Mouse (Mus musculus): Measurements from ENCODE around the gene Aebp2. TPM values are rescaled to one million over a fixed set of nuclear protein-coding genes. Genes with fewer than 3 reads are reported as not detected.
"Not testable (repeated sequence)": the region's sequence is repeated elsewhere in the genome, so short reads cannot be mapped to it uniquely, and the experiment has no call there.

Aebp2 gene
- total RNA-seq, 2 experiments from 2014 or later, result 40.6 to 41.7 TPM

DNA sequence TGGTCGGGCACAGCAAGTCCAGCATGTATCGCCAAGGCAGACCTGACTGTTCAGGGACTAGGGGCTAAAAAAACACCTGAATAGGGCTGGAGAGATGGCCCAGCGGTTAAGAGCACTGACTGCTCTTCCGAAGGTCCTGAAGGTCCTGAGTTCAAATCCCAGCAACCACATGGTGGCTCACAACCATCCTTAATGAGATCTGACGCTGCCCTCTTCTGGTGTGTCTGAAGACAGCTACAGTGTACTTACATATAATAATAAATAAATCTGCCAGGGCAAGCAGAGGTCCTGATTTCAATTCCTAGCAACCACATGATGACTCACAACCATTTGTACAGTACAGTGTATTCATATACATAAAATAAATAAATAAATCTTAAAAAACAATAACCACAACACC lies 17.3 kb upstream of the Aebp2 start:
- intact Hi-C loops (cut with DNase I); DNase-seq: not testable (repeated sequence)

DNA sequence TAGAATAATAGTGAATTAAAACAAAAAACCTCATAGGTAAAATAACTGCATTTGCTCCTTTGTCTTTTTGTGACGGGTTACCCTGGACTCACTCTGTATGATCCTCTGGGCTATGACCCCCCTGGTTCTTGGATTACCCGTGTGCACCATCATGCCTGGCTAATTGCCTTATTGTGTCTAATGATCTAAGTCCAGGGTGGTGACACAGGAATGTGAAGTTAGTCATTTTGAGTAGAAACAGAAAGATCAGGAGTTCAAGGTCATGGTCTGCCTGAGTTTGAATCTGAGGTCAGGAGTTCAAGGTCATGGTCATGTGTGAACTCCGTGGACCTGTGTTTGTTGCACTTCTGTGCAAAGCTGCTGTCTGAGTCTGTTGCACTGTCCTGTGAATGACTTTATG lies 16.7 kb upstream of the Aebp2 start:
- intact Hi-C loops (cut with DNase I), result no loop called here
- DNase-seq, result no peak

DNA sequence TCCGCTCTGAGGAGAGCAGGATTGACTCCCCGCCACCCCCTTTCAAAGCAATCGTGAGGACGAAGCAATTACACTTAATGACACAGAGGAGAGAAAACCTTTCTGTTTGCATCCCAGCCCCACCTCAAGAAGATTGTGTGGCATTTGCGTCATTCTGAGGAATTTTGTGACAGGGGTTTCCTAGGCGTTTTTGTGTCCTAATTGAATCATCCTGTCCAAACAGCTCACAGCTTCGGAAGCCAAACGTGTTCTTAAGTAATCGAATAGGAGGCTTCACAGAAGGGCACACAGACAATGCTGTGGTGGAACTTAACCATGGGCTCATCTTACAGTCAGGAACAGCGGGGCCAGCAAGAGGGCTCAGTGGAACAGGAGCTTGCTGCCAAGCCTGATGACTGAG lies 15.9 kb upstream of the Aebp2 start:
- intact Hi-C loops (cut with DNase I), result no loop called here

DNA sequence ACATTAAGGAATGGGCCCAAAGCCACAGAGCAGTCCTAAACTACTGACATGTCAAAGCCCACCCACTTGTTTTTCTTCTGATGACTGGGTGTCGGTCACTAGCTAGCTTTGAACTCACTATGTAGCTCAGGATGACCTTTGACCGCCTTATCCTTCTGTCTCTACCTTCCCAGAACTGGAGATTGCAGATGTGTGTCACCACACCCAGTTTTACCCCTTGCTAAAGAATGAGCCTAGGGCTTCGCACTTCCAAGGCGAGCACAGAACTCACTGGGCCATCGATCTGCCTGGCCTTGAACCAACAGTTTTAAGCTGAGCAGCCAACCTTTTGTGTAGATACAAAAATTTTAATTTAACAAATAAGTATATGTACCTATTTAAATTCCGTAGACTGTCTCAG lies 13.8 kb upstream of the Aebp2 start:
- intact Hi-C loops (cut with DNase I), result no loop called here
- no peak for DNase-seq

More for the DNA sequence above, 15.9 kb upstream of the Aebp2 start:
- DNase-seq, result no peak

DNA sequence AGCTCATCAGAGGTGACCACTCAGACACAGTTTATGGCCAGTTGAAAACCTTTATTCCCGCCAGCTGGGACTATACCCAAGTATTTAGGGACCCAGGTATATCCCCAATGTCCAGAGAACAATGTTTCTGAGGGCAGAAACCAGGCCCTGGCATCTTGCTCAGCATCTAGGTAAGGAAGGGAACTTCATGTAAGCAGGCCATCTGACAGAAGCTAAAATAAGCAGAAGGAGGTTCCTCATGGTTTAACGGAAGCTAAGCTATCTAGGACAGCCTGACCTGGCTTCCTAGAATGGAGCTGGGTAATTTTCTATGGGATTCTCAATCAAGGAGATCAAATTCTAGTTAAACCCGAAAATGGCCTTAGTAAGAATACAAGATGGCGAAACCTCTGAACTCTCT lies 12.9 kb upstream of the Aebp2 start:
- intact Hi-C loops (cut with DNase I), result no loop called here
- no peak for DNase-seq

DNA sequence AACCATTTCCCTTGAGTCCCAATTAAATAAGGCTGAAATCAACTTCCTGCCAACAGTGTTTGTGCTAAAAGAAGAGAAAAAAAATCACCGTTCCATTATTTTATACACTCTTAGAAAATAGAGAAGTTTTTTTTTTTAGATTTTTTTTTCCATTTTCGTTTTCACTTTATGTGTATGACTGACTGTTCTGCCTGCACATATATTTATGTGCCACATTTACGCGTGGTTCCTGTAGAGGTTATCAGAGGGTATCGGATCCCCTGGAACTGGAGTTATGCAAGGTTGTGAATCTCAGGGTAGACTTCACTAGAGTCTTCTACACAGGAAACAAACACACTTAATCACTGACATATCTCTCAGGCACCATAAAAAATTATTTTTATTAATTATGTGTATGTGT lies 12.3 kb upstream of the Aebp2 start:
- no peak for DNase-seq
- intact Hi-C loops (cut with DNase I), result no loop called here

DNA sequence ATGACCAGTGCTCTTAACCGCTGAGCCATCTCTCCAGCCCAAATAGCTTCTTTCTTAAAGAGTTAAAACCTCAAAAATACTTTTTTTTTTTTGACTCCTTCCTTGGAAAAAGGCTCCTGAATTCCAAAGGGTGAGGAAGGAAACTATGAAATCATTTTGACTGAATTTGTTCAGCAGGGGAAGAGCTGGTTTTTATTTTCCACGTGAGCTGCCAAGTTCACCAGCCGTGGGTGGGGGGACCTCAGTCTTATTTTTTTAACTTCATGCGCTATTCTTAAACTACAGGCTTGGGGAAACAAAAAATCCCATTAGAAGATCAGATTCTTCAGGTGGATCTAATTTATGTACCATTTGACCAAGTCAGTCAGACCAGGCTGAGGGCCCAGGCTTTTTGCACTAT lies 11.2 kb upstream of the Aebp2 start:
- no peak for DNase-seq
- intact Hi-C loops (cut with DNase I), result no loop called here

DNA sequence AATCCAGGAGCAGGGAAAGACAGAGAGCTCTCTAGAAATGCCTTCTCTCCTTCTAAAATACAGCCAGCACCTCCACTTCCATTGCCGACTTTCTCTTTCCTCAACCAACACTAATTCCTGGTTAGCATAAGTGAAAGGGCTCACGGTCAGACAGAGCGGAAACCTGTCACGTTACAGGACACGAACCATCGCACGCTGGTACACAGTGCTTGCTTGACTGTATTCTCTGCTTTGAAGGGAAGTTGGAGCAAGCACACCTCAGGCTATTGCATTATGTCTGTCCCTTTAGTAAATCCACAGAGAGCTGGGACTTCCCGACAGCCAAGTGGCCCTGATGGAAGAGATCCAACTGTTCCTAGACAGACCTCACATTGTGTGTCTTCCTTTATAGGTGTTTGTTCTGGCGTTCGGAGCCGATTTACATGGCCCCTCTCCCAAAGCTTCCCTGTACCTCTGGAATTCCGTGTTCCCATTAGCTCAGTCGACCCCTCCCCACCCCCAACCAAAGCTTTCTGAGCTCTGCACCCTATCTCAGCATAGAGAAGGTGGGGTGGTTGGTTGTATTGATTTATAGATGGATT lies 10.5 kb upstream of the Aebp2 start:
- no peak for DNase-seq
- intact Hi-C loops (cut with DNase I), result no loop called here

DNA sequence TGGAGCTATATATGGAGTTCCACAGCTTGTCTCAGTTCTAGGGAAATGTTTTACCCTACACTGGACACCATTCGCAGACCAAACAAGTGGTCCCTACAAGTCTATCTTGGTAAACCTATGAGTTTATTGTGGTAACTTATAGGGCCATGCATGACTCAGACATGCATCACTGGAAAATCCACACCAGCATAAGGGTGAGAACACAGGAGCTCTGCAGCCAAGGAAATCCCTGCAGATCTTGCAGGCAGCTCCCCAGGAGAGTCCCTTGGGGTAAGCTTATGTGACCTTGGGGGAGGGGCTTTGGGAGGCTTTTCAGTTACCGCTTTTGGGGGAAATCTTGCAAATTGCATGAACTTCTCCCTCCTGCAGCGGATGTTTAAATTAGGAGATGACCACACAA lies 8.6 kb upstream of the Aebp2 start:
- intact Hi-C loops (cut with DNase I), result no loop called here
- no peak for DNase-seq

DNA sequence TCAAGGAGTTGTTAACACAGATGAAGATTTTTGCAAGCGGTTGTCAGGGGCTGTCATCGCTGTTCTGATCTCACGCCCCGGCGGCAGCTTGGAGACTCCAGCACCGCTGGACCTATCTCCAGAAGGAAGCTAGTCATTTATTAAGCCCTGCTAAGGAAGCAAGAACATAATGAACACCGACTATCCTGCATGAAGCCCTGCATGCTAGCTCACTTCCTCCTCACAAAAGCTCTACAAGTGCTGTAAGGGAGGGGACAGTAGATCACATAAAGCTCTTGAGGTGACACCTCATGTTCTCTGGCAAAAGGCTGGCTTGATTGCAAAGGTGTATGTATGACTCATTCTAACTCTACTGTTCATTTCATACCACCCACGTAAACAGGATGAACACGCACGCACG lies 7.8 kb upstream of the Aebp2 start:
- intact Hi-C loops (cut with DNase I), result no loop called here
- DNase-seq, result no peak

DNA sequence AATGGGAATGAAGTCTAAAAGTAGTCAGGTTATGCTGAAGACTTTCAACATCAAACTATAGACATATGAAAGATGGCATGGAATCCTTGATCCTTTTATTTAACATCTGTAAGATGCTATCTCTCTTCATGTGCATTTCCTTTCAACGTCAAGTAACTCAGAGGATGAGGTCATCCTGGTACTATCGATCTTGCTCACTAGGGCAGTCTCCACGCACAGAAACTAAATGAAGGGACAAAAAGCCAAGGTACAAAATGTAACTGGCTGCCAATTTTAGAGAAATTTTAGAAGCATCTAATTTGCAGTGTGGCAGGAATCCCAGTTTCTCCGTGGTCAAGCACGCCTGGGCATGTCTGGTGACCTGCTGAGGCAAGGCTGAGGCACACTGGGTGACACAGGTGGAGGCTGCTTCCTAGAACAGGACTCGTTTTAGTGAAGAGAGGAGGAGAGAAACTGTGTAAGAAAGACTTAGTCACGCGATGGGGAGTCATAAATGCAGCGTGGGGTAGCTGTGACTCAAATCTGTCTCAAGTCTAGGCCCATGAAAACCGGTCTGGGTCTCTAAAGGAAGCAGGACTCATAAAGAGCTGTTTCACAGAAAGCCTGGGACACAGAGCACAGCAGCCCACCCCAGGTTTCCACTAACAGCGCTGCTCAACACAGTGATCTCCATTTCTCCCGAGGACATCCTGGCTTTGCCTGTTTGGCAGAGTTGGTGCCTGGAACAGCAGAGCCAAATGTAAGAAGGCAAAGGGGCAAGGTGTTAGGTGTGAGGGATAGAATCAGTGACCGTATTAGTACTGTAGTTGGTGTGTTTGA lies 1.7 kb upstream of the Aebp2 start:
- intact Hi-C loops (cut with DNase I), result no loop called here
- no peak for DNase-seq

DNA sequence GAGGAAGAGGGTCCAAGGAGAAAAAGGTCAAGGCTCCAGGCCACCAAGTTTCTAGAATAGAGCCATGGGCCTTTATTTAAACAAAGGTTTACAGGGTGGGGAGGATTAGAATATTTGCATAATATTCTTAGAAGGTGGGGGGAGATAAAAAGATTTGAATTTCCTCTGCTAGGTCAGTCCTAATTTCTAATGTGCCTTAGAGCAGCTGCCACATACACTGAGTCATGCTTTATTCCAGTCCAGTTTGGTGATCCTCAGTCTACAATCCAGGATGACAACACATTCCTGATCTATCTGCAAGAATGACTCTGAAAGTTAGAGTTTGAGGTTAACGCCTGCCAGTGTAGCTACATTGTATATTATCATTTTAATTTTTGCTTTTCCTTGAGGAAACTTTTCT lies 841 bp upstream of the Aebp2 start:
- DNase-seq, result no peak
- intact Hi-C loops (cut with DNase I), result no loop called here

DNA sequence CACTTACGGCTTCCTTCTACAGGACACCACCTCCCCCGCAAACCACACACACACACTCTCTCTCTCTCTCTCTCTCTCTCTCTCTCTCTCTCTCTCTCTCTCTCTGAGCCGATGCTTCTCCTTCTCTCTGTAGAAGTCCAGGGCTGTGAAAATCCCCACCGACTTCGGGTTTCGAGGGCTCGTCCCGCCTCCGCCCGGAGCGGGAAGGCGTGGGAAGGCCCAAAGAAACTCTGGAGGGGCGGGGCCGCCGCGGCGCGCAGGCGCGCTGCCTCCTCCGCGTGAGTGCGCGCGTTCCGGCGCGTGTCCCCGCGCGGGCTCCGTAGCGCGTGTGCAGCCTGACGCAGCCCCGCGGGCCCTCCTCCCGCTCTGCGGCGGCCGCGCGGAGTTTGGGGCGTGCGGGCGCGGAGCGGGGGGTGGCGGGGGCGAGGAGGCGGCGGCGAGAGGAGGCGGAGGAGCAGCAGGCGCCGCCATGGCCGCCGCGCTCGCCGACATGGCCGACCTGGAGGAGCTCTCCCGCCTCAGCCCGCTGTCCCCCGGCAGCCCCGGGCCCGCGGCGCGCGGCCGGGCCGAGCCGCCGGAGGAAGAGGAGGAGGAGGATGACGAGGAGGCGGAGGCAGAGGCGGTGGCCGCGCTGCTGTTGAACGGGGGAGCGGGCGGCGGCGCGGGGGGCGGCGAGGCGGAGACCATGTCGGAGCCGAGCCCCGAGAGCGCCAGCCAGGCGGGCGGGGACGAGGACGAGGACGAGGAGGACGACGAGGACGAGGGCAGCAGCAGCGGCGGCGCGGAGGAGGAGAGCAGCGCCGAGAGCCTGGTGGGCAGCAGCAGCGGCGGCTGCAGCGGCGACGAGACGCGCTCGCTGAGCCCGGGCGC lies 998 bp downstream of the Aebp2 start:
- intact Hi-C loops (cut with DNase I), result no loop called here

DNA sequence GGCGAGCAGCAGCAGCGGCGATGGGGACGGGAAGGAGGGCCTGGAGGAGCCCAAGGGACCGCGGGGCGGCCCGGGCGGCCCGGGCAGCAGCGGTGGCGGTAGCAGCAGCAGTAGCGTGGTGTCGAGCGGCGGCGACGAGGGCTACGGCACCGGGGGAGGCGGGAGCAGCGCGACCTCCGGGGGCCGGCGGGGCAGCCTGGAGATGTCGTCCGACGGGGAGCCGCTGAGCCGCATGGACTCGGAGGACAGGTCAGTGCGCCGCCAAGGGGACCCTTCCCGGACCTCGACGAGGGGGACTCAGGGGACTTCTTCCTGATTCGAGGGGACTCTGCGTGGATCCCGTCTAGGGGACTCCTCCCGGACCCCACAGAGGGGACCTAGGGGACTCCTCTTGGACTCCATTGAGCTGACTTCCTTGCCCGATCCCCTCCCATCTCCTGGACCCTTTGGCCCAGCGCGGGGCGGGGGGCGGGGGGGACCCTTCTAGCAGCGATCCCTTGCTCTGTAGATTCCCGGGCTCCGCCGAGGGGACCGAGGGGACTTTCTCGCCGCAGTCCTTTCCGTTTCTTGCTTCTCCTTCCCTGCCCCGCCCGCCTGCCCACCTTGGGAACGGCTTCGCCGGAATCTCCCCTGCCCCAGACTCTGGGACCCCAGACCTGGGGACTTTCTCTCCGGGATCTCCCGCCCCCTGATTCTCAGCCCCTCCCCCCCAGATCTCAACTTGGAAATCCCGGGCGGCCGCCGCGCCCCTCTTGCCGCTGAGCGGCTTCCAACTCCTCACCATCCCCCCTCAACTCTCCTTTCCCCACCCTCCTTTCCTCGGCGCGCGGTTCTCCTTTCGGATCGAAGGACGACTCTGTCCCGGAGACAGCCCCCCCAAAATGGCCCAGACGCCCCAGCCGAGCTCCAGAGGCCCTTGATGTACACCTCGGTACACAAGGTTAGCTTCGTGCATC lies 1.9 kb downstream of the Aebp2 start:
- intact Hi-C loops (cut with DNase I), result no loop called here
- DNase-seq, result peak; percentile 50 to 54

More for the DNA sequence above, 998 bp downstream of the Aebp2 start:
- DNase-seq, result peak; percentile 96 to 99

DNA sequence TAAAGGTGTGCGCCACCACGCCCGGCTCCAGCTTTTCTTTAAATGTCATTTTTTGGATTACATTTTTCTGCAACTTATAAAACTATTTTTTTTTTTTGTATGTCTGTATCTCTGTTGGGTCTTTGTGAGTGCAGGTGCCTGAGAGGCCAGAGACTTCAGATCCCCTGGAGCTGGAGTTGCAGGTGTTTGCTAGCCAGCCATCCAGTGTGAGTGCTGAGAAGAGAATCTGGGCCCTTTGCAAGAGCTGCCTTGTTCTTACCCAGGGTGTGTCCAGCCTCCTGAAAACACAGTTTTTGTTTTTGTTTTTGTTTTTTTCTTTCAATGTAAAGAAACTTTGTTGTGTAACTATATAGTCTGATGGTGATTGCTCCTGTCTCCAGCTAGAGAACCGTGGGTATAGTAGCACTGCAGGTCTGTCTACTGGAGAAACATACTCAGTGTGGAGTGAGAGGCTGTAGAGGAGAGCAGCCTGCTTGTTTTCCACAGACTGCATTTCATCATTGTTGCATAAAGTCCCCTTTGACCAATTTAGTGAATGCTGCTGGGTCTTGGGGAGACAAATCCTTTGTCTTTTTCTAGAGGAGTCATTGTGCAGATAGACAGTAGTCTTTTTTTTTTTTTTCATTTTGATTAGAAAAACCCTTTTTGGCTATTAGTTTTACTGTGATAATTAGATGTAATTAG lies 6.9 kb downstream of the Aebp2 start:
- DNase-seq, result no peak
- intact Hi-C loops (cut with DNase I), result no loop called here

DNA sequence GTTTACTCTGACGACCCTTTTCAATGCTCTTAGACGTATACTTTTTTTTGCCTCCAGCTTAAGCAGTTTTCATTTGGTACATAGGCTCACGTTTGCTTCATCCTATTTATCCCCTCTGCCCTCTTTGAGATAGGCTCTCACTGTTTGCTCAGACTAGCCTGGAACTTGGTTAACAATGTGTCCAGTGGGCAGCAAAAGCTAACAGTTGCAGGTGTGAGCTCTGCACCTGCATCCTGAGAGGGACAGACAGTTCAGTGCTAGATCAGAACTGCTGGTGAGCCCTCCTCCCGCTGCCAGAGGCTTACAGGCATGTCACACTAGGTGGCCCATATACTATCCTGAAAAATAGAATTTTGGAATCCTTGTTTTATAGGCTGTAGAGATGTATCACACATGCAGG lies 7.8 kb downstream of the Aebp2 start:
- no peak for DNase-seq
- intact Hi-C loops (cut with DNase I), result no loop called here

DNA sequence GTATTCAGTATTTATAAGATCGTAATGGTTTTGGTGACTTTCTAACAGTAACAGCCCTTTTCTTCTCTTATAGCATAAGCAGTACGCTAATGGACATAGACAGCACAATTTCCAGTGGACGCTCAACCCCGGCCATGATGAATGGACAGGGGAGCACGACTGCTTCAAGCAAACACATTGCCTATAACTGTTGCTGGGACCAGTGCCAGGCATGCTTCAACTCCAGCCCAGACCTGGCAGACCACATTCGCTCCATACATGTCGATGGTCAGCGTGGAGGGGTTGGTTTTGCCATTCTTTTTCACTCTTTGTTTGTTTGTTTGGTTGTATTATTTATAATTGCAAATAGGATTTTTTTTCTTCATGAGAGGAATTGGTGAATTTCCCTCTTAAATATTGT lies 11.2 kb downstream of the Aebp2 start:
- intact Hi-C loops (cut with DNase I), result no loop called here

DNA sequence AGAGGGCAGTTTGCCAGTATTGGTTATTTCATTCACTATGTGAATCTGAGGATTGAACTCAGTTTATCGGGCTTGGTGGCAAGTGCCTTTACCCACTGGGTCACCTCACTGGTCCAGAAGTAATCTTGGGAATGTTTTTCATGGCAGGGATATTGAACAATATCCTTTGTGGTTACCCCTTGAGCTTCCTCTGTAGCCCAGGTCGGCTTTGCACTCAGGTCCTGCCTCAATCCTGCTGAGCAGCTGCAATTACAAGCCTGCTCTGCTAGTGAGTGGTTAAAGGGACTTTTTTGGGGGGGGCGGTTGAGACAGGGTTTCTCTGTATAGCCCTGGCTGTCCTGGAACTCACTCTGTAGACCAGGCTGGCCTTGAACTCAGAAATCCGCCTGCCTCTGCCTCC lies 13.8 kb downstream of the Aebp2 start:
- intact Hi-C loops (cut with DNase I), result no loop called here
- no peak for DNase-seq

More for the DNA sequence above, 11.2 kb downstream of the Aebp2 start:
- DNase-seq, result peak in 1 of 2 experiments; percentile 24

DNA sequence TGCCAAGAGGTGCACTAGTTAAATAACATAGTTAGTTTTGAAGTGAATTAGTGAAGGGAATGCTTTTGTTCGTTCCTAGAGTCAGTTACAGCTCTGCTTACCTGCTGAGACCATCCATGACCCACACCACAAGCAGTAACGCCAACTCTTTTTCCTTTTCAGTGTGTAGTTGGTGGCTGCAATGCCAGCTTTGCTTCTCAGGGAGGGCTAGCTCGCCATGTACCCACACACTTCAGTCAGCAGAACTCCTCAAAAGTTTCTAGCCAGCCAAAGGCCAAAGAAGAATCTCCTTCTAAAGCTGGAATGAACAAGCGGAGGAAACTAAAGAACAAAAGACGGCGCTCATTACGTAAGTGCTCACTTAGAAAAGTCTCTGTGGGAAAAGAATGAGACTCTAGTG lies 19.5 kb downstream of the Aebp2 start:
- DNase-seq, result no peak
- intact Hi-C loops (cut with DNase I), result no loop called here

DNA sequence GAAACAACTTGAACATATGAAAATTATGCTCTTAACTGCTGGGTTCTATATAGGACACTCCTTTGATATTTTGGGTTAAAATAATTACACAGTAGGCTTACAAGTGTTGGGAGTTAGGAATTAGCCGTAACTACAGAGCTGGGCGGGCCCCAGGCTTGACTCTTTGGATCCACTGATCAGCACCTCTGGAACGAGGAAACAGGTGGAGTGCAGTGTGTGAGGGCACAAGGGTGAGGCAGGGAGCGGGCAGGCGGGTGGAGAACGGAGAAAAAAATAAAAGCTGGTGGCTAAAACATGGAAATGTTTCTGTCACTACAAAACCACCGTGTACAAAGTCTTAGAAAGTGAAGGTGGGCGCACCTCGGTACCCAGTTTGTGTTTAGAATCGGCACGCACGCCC lies 20.2 kb downstream of the Aebp2 start:
- DNase-seq, result no peak
- intact Hi-C loops (cut with DNase I), result no loop called here
